Mouse (Mus musculus) ES-E14 (cell line): ENCODE data around the gene Dok3. TPM values are rescaled to one million over a fixed set of nuclear protein-coding genes. Genes with fewer than 3 reads are reported as not detected.

Experiments used
- DNase-seq: peaks from one replicate; pipeline ENCODE4 v3.0.0-alpha.2; 2013; ENCODE audit warnings: low read depth, low spot score
- H3K27ac ChIP-seq: 2 replicates; pipeline ENCODE4 v1.5.1; 2012; ENCODE audit warnings: low read depth, mild to moderate bottlenecking, low read length, moderate library complexity, mixed read lengths; ENCODE audit not compliant: poor library complexity, insufficient read depth, severe bottlenecking
- H3K36me3 ChIP-seq: 2 replicates; pipeline ENCODE4 v1.6.1; 2012; ENCODE audit warnings: mild to moderate bottlenecking, low read length, moderate library complexity, mixed read lengths; ENCODE audit not compliant: control insufficient read depth, poor library complexity, insufficient read depth, severe bottlenecking
- H3K4me1 ChIP-seq, 2 experiments: fragments of 150-350 bp in 1 of 2; sonication (generic) in 1 of 2; 2 replicates each; pipeline ENCODE4 v1.6.1; 2012; ENCODE audit warnings: low read length in 2 of 2, mild to moderate bottlenecking in 1 of 2, mixed read lengths in 1 of 2; ENCODE audit not compliant: control insufficient read depth in 2 of 2, insufficient read depth in 2 of 2, poor library complexity in 1 of 2
- H3K4me3 ChIP-seq, 2 experiments: fragments of 150-350 bp in 1 of 2; sonication (generic) in 1 of 2; 2 replicates each; pipeline ENCODE4 v1.5.1; 2012; ENCODE audit warnings: low read length in 2 of 2, low read depth in 1 of 2, mild to moderate bottlenecking in 1 of 2, mixed read lengths in 1 of 2; ENCODE audit not compliant: insufficient read depth in 1 of 2, poor library complexity in 1 of 2, severe bottlenecking in 1 of 2
- H3K9ac ChIP-seq: 2 replicates; pipeline ENCODE4 v1.6.1; 2012; ENCODE audit warnings: low read depth, mild to moderate bottlenecking, low read length, mixed read lengths; ENCODE audit not compliant: poor library complexity, insufficient read depth, severe bottlenecking
- H3K9me3 ChIP-seq: fragments of 150-350 bp; sonication (generic); 2 replicates; pipeline ENCODE4 v1.6.1; 2012; ENCODE audit warnings: low read depth, mild to moderate bottlenecking, low read length; ENCODE audit not compliant: control insufficient read depth, insufficient read depth
- CHD2 ChIP-seq: IDR thresholded peaks from 2 replicates; pipeline ENCODE4 v1.6.1; 2014; ENCODE audit warnings: mild to moderate bottlenecking, low read depth, low read length, inconsistent platforms
- HCFC1 ChIP-seq: IDR thresholded peaks from 2 replicates; pipeline ENCODE4 v1.6.1; 2012; ENCODE audit warnings: low read length, inconsistent platforms, borderline replicate concordance; ENCODE audit not compliant: insufficient read depth
- MAFK ChIP-seq: IDR thresholded peaks from 2 replicates; pipeline ENCODE4 v1.6.1; 2014; ENCODE audit warnings: mild to moderate bottlenecking, low read depth, low read length, inconsistent platforms; ENCODE audit not compliant: insufficient read depth
- ZC3H11A ChIP-seq: IDR thresholded peaks from 2 replicates; pipeline ENCODE4 v1.6.1; 2012; ENCODE audit warnings: low read depth, mild to moderate bottlenecking, inconsistent platforms, low read length, borderline replicate concordance
- ZNF384 ChIP-seq: IDR thresholded peaks from 2 replicates; pipeline ENCODE4 v1.6.1; 2012; ENCODE audit warnings: low read depth, low read length, inconsistent platforms
- in situ Hi-C, 2 experiments: fragments of 600-800 bp; cut with MboI; formaldehyde crosslinking; loops; one replicate each; pipeline ENCODE4 v1.15.1; 2025; ENCODE audit warnings: low sequenced_read_pairs in 2 of 2, inconsistent platforms in 1 of 2; ENCODE audit not compliant: unreplicated experiment in 2 of 2
- total RNA-seq: library from RNA; depleted of rRNA; stranded (reverse); fragments of 300-350 nt; gene quantifications from 2 replicates; pipeline ENCODE4 v1.2.3, GENCODE M21; 2012

Dok3 gene
- total RNA-seq, 1 experiment, result 0.98 TPM

DNA sequence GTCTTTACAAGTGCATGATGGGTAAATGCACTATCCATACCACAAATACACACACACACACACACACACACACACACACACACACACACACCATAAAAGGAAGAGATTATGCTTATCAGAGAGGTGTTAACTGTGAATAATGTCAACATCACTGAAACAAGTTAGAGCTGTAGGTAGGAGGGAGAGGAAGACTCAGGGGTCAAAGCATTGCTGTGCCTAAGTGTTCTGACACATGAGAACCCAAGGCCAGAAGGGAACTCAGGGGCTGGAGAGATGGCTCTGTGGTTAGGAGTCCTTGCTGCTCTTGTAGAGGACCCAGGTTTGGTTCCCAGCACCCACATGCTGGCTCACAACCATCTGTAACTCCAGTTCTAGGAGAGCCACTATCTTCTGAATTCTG, 49.2 kb downstream of the Dok3 start:
- Histone ChIP-seq H3K27ac (no peak overlapping the region), H3K4me1 (peaks cover 0 to 5% of the 10 kb centered on the region in 2 experiments; a peak in 1 of 4 replicates), H3K9me3 (no peaks in the 10 kb centered on the region), H3K4me3 (no peak overlapping the region), H3K9ac (no peak overlapping the region), H3K36me3 (peaks cover 5% of the 10 kb centered on the region; the same call in 1 of the 2 replicates)
- DNase-seq, result no peak
- no peak for TF ChIP-seq ZC3H11A
- TF ChIP-seq CHD2, result no peak
- no peak for TF ChIP-seq MAFK
- TF ChIP-seq HCFC1, result no peak
- TF ChIP-seq ZNF384, result no peak
- in situ Hi-C loops, result no loop called here

GRCm38 (mm10) chr13:55479008-55479407, 50.1 kb downstream of the Dok3 start:
- Histone ChIP-seq H3K9ac (no peak overlapping the region), H3K36me3 (peaks cover 6% of the 10 kb centered on the region; the same call in 1 of the 2 replicates), H3K4me1 (peaks cover 0 to 7% of the 10 kb centered on the region in 2 experiments; a peak in 1 of 4 replicates), H3K27ac (no peak overlapping the region), H3K9me3 (no peaks in the 10 kb centered on the region), H3K4me3 (no peak overlapping the region)
- TF ChIP-seq ZC3H11A (no peak), HCFC1 (no peak), CHD2 (no peak), MAFK (no peak), ZNF384 (no peak)
- in situ Hi-C loops, result no loop called here
- no peak for DNase-seq

- Histone ChIP-seq H3K4me3 (no peak overlapping the region), H3K4me1 (peaks cover 0 to 7% of the 10 kb centered on the region in 2 experiments; a peak in 1 of 4 replicates), H3K27ac (no peak overlapping the region), H3K36me3 (peaks cover 6% of the 10 kb centered on the region; the same call in 1 of the 2 replicates), H3K9ac (no peak overlapping the region), H3K9me3 (no peaks in the 10 kb centered on the region)
- in situ Hi-C loops, result no loop called here
- peak; percentile 31; the same call in 1 of the 2 replicates for TF ChIP-seq ZC3H11A
- TF ChIP-seq ZNF384, result no peak
- no peak for DNase-seq
Observed at GRCm38 (mm10) chr13:55478036-55478435, 51.1 kb downstream of the Dok3 start.

GRCm38 (mm10) chr13:55477492-55477891, 51.6 kb downstream of the Dok3 start:
- TF ChIP-seq ZC3H11A (no peak), ZNF384 (no peak), CHD2 (no peak), HCFC1 (no peak), MAFK (no peak)
- H3K9me3 ChIP-seq, result no peaks in the 10 kb centered on the region
- no peak for DNase-seq
- in situ Hi-C loops, result no loop called here
- no peak overlapping the region for H3K27ac ChIP-seq
- H3K9ac ChIP-seq, result no peak overlapping the region
- no peak overlapping the region for H3K4me3 ChIP-seq
- H3K36me3 ChIP-seq, result peaks cover 6% of the 10 kb centered on the region; the same call in 1 of the 2 replicates
- H3K4me1 ChIP-seq, result peaks cover 0 to 7% of the 10 kb centered on the region in 2 experiments; a peak in 1 of 4 replicates

DNA sequence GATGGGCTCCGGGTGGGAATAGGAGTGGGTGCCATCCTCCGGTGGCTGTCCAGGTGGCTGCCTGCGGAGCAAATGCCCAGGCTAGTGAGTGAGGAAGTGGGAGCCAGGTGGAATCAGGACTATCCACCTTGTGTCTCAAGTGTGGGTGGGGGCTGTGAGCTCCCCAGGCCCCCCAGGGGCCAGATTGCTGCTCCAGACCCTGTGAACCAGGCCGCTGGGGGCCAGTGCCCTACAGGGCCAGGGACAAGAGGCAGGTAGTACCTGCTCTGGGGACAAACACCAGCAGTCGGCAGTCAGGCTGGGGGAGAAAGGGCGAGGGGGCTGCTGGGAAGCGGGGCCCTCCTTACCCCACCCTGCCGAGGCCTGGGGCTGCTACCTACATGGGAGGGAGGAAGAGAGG, 52.8 kb downstream of the Dok3 start:
- H3K4me3 ChIP-seq, result no peak overlapping the region
- no peaks in the 10 kb centered on the region for H3K9me3 ChIP-seq
- peaks cover 6% of the 10 kb centered on the region; the same call in 1 of the 2 replicates for H3K36me3 ChIP-seq
- H3K9ac ChIP-seq, result no peak overlapping the region
- H3K27ac ChIP-seq, result no peak overlapping the region
- TF ChIP-seq CHD2 (no peak), ZC3H11A (no peak), ZNF384 (no peak)
- in situ Hi-C loops, result no loop called here
- H3K4me1 ChIP-seq, result peaks cover 0 to 3% of the 10 kb centered on the region in 2 experiments; a peak in 1 of 4 replicates
- DNase-seq, result no peak
